Mouse (Mus musculus) limb, embryonic 14.5 days (tissue): Measurements from ENCODE around the gene Nudt21. TPM values are rescaled to one million over a fixed set of nuclear protein-coding genes. Genes with fewer than 3 reads are reported as not detected.

ENCODE experiments used
- ATAC-seq: fragments of 200-750 bp; cut with Nextera tagmentation; 2 replicates; pipeline ENCODE4 v1.8.0; 2017; ENCODE audit warnings: low read depth, moderate number of reproducible peaks, moderate TSS enrichment; ENCODE audit not compliant: low FRiP score
- DNase-seq: peaks from one replicate; pipeline ENCODE4 v3.0.0-alpha.2; 2015; ENCODE audit warnings: low spot score
- H3K27ac ChIP-seq: fragments of 300-500 bp; sonication (generic); replicated peaks from 2 replicates; pipeline ENCODE4 v1.5.1; 2014; ENCODE audit warnings: low read depth, mild to moderate bottlenecking, low read length, moderate library complexity, mixed read lengths
- H3K27me3 ChIP-seq: fragments of 300-500 bp; sonication (generic); 2 replicates; pipeline ENCODE4 v1.6.1; 2014; ENCODE audit warnings: low read length, mixed read lengths; ENCODE audit not compliant: control insufficient read depth, insufficient read depth
- H3K36me3 ChIP-seq: fragments of 300-500 bp; sonication (generic); 2 replicates; pipeline ENCODE4 v1.6.1; 2014; ENCODE audit warnings: mild to moderate bottlenecking, low read length, moderate library complexity, mixed read lengths; ENCODE audit not compliant: control insufficient read depth, insufficient read depth
- H3K4me1 ChIP-seq: fragments of 300-500 bp; sonication (generic); 2 replicates; pipeline ENCODE4 v1.6.1; 2014; ENCODE audit warnings: antibody characterized with exemption, low read length, mixed read lengths; ENCODE audit not compliant: control insufficient read depth, insufficient read depth
- H3K4me2 ChIP-seq: fragments of 300-500 bp; sonication (generic); replicated peaks from 2 replicates; pipeline ENCODE4 v1.6.1; 2014; ENCODE audit warnings: low read depth, mild to moderate bottlenecking, low read length, moderate library complexity; ENCODE audit not compliant: severe bottlenecking
- H3K4me3 ChIP-seq: fragments of 300-500 bp; sonication (generic); replicated peaks from 2 replicates; pipeline ENCODE4 v1.5.1; 2014; ENCODE audit warnings: low read length
- H3K9ac ChIP-seq: fragments of 300-500 bp; sonication (generic); 2 replicates; pipeline ENCODE4 v1.6.1; 2014; ENCODE audit warnings: mild to moderate bottlenecking, low read depth, low read length, moderate library complexity; ENCODE audit not compliant: severe bottlenecking
- H3K9me3 ChIP-seq: fragments of 300-500 bp; sonication (generic); 2 replicates; pipeline ENCODE4 v1.6.1; 2016; ENCODE audit warnings: low read length; ENCODE audit not compliant: control insufficient read depth
- POLR2A ChIP-seq: fragments of 200-500 bp; IDR thresholded peaks from 2 replicates; pipeline ENCODE4 v1.8.0; 2012; ENCODE audit warnings: inconsistent platforms, mild to moderate bottlenecking, moderate library complexity, borderline replicate concordance; ENCODE audit not compliant: insufficient read depth, insufficient read length; ENCODE audit errors: extremely low read depth
- WGBS: fragments of 180-500 bp; shearing (Covaris S2); extraction: QIAGEN DNeasy Blood & Tissue Kit; methylation state at CpG from one replicate; pipeline ENCODE4 v1.1.7; 2014; 5-methylcytosine and 5-hydroxymethylcytosine counted together
- polyA plus RNA-seq, 2 experiments: library from polyadenylated mRNA; depleted of rRNA in 1 of 2; stranded (reverse) in 1 of 2; unstranded in 1 of 2; fragments of >200 nt; fragmentation: Nextera tagmentation in 1 of 2; extraction: Ambion mirVana in 1 of 2; gene quantifications; 2 replicates each; pipeline versions ENCODE4 v1.2.1 to v1.2.3; 2012 to 2014

Nudt21 gene
- polyA plus RNA-seq, 2 experiments = 79.3 to 118 TPM

DNA sequence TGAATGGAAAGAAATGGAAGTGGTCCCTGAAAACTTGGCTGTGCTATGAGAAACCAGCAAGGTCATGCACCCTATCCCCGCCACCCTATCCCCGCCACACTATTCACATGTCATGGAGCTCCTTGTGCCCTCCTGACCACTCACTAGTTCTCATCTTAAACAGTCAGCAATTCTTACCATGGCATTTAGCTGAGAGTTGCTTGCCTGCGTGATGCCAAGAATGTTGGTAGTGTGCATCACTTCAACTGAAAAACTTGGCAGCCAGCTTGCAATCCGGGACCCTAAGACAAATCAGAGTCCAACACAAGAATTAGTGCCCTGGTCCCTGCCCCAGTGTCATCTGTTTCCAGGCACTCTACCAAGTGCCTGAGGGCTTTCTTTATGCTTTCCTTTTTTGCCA, 56.7 kb downstream of the Nudt21 start:
- 93% methylated on average over 4 of the region's 4 CpGs for WGBS
- ATAC-seq (no peak), DNase-seq (no peak)
- TF ChIP-seq POLR2A = no peak
- H3K36me3 ChIP-seq = peaks cover 95% of the 10 kb centered on the region
- no peak overlapping the region for H3K9ac ChIP-seq
- no peaks in the 10 kb centered on the region for H3K27me3 ChIP-seq
- H3K9me3 ChIP-seq = no peaks in the 10 kb centered on the region
- no peak overlapping the region for H3K27ac ChIP-seq
- no peak overlapping the region for H3K4me2 ChIP-seq
- H3K4me1 ChIP-seq = no peaks in the 10 kb centered on the region
- no peak overlapping the region for H3K4me3 ChIP-seq

DNA sequence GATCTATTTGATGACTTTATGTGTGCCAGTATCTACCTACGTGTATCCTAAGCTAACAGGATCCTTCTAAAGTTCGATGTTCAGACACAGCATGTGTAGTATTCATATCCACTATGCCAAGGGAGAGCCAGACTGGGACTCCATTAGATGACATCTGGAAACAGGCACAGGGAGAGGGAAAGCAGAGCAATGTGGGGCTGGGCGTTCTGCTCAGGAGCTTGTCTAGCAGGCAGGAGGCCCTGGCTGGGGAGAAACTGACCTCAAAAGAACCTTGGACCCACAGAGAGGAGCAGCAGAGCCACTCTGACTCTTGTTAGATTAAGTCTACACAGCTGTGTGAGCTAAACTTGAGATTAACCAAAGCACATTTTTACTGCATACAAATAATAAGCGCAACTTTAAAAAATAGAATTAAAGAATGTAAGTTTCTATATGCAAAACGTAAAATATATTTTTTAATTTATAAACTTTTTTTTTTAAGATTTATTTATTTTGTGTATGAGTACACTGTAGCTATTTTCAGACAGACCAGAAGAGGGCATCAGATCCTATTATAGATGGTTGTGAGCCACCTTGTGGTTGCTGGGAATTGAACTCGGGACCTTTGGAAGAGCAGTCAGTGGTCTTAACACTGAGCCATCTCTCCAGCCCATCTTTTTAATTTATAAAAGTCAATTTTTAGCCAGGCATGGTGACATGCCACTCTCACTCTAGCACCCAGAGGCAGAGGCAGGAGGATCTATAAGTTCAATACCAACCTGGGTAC, 60.2 kb downstream of the Nudt21 start:
- WGBS = 88% methylated on average over 6 of the region's 6 CpGs
- Histone ChIP-seq H3K27me3 (no peaks in the 10 kb centered on the region), H3K9ac (no peak overlapping the region), H3K4me3 (no peak overlapping the region), H3K9me3 (no peaks in the 10 kb centered on the region), H3K4me1 (no peaks in the 10 kb centered on the region), H3K4me2 (no peak overlapping the region), H3K27ac (no peak overlapping the region), H3K36me3 (peaks cover 94% of the 10 kb centered on the region)
- no peak for ATAC-seq
- DNase-seq = no peak
- TF ChIP-seq POLR2A = no peak

DNA sequence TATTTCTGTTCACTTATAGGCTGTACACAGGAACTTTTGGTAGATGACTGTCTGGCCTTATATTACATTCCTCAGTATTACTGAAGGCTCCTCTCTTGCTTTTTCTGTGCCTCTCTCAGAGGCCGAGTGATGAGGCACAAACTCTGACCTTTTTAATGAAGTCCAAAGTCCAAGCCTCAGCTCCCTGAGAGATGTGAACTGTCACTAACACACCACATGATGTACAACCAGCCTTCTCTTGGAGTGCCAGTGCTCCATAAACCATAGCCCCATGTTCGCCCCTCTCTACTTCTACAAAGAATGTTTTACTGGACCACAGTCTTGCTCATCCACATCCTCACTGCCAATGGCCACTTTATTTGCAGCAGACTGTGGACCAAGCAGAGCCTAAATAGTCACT, 61.5 kb downstream of the Nudt21 start:
- Histone ChIP-seq H3K4me3 (no peak overlapping the region), H3K27me3 (no peaks in the 10 kb centered on the region)

GRCm38 (mm10) chr8:93974602-93975186, 62.1 kb downstream of the Nudt21 start:
- ATAC-seq (no peak), DNase-seq (no peak)
- peaks cover 91% of the 10 kb centered on the region for H3K36me3 ChIP-seq
- no peak overlapping the region for H3K9ac ChIP-seq
- H3K4me2 ChIP-seq = no peak overlapping the region
- H3K27me3 ChIP-seq = no peaks in the 10 kb centered on the region
- no peaks in the 10 kb centered on the region for H3K9me3 ChIP-seq
- no peak for TF ChIP-seq POLR2A
- H3K4me1 ChIP-seq = no peaks in the 10 kb centered on the region
- no peak overlapping the region for H3K4me3 ChIP-seq
- H3K27ac ChIP-seq = no peak overlapping the region
- 87% methylated on average over 11 of the region's 11 CpGs for WGBS

More for the DNA sequence above, 61.5 kb downstream of the Nudt21 start:
- H3K36me3 ChIP-seq = peaks cover 94% of the 10 kb centered on the region
- H3K9me3 ChIP-seq = no peaks in the 10 kb centered on the region
- no peak for DNase-seq
- H3K4me1 ChIP-seq = no peaks in the 10 kb centered on the region
- H3K27ac ChIP-seq = no peak overlapping the region
- no peak for ATAC-seq
- WGBS = 98% methylated on average over 2 of the region's 2 CpGs
- H3K4me2 ChIP-seq = no peak overlapping the region
- no peak for TF ChIP-seq POLR2A
- H3K9ac ChIP-seq = no peak overlapping the region

- peaks cover 83% of the 10 kb centered on the region for H3K36me3 ChIP-seq
Measured at GRCm38 (mm10) chr8:93973831-93974375, 62.9 kb downstream of the Nudt21 start.

More at GRCm38 (mm10) chr8:93973831-93974375, 62.9 kb downstream of the Nudt21 start:
- H3K4me2 ChIP-seq = no peak overlapping the region
- DNase-seq = no peak
- TF ChIP-seq POLR2A = no peak
- no peak for ATAC-seq
- H3K4me1 ChIP-seq = no peaks in the 10 kb centered on the region
- H3K27ac ChIP-seq = no peak overlapping the region
- H3K9me3 ChIP-seq = no peaks in the 10 kb centered on the region
- no peak overlapping the region for H3K9ac ChIP-seq
- no peaks in the 10 kb centered on the region for H3K27me3 ChIP-seq
- no peak overlapping the region for H3K4me3 ChIP-seq
- 93% methylated on average over 13 of the region's 13 CpGs for WGBS
